Mouse (Mus musculus) adrenal gland (tissue): ENCODE data around the gene Sipa1.
"Not testable (repeated sequence)": the region's sequence is repeated elsewhere in the genome, so short reads cannot be mapped to it uniquely, and the experiment has no call there.

Source experiments
- intact Hi-C: fragments of 180-260 bp; cut with DNase I; formaldehyde crosslinking; loops from one replicate; pipeline ENCODE4 v1.15.1; 2025

The Sipa1 gene

DNA sequence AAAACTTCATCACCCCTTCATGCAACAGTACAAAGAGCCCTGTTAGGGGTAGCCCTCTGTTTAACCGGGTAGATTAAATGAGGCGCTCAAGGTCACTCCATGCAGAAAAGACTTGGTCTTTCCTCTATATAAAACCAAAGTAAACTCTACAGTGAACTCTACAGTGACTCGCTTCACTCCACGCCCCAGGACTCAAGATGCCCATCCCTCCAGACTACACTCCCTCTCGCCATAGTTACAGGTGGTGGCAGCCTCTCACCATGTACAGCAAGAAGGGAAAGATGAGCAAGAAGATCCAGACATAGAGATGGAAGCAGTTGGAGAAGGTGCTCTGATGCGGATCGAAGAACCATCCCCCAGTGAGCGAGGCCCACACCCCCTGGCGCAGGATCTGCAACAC, 24.2 kb upstream of the Sipa1 start:
- intact Hi-C loops: no loop called here

DNA sequence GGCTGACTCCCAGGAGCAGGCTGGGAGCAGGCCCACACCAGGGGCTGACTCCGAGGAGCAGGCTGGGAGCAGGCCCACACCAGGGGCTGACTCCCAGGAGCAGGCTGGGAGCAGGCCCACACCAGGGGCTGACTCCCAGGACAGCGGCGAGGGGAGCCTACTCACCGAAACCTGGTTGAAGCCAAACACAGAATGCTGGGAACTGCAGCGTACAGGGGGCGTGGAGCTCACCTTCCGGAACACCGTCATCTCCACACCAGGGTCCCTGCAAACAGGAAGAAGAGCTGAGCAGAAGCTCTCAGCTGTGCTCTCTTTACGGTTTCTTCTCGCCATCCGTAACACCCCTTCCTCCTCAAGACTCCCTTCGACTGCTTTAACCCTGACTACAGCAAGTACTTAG, 23.4 kb upstream of the Sipa1 start:
- intact Hi-C loops: not testable (repeated sequence)

DNA sequence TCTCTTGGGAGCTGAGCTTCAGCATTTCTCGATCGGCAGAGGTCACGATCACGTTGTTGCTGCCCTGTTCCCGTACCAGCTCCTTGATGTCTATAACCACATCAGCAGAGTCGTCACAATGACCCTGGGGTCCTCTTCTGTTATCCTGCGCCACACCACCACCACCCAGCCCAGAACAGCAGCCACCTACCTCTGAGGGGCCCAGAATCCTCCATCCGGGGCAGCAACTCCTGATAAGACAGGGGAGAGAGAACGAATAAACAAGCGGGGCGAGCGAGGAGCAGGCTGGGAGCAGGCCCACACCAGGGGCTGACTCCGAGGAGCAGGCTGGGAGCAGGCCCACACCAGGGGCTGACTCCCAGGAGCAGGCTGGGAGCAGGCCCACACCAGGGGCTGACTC, 22.9 kb upstream of the Sipa1 start:
- intact Hi-C loops: no loop called here

DNA sequence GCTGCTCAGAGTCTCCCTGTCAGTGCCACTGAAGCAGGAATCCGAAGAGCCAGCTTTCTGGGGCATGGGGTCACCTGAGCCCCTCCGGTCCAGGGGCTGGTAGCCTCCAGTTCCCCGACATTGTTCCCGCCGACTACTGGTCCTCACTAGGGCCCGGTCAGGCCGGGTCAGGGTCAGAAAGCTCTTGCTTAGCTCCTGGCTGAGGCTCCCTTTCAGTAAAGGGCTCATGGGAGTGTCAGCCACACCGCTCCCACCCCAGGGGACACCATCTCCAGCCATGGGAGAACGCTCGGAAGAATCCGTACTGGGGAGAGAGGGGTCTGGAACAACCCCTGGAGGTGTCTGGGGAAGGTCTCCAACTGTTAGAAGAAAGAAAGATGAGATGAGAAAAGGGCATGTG, 22.4 kb upstream of the Sipa1 start:
- intact Hi-C loops: no loop called here

DNA sequence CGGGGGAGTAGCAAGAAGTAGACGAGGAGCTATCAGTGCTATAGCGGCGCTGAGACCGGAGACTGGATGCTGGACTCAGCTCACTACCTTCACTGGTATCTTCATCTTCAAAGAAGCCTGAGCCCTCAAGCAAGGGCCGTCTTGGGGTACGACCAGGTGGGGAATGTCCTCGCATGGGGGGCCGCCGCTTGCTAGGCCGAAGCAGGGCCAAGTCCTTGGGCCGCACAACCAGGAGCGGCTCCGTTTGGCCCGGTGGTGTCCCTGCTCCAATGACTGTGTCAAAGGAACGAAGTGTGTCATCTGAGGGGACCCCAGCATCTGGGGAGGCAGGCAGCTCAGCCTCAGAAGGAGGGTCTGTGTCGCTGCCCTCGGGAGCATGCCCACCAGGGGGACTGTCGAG, 21.9 kb upstream of the Sipa1 start:
- intact Hi-C loops: no loop called here

DNA sequence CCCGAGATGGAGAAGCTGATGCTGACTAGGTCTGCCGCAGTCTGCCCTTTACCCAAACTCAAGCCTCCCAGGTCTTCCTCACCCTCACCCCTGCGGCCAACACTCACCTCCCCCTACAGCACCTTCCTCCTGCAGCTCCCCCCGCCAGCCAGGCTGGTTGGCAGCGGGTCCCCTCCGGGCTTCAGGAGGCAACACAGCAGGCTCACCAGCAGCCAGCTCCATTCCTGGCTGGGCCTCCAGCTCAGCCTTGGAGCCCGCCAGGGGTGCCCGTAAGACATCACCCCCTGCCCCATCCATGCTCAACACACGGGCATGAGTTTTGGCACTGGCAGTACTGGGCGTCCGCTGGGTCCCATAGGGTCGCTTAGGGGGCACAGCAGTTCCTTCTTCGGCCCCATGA, 21.5 kb upstream of the Sipa1 start:
- intact Hi-C loops: no loop called here

DNA sequence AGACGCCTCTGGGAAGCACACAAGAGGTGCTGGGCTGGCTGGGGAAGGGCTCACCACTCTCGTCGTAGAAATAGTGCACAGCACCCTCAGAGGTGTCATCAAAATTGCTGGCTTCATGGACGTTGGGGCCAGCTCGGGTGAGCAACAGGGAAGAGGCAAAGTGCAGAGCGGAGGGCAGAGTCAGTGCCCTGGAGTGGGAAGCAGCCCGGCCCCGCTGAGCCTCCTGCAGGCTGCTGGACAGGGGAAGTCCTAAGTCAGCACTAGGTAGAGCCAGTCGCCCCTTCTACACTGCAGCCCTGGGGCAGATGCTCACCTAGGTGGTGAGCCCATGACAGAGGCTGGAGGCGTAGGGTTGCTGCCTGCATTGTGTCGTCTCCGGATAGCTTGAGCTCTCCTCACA, 20.7 kb upstream of the Sipa1 start:
- intact Hi-C loops: no loop called here

DNA sequence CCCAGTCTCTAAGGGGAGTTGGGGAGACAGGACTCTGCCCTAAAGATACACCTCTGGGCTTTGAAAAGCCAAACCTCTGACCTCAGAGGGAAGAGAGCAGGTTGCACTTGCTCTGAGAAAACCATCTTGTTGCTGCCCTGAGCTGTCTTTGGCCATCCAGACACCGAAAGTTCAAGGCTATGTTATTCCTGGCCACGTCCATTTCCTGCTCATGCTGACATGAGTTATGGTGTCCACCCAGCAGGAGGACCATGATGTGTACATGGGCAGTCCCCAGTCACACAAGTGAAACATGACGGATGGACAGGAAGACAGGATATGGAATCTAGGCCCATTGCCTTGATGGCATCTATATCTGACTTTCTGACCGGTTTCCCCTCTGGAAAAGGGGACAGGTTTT, 16.9 kb upstream of the Sipa1 start:
- intact Hi-C loops: no loop called here

DNA sequence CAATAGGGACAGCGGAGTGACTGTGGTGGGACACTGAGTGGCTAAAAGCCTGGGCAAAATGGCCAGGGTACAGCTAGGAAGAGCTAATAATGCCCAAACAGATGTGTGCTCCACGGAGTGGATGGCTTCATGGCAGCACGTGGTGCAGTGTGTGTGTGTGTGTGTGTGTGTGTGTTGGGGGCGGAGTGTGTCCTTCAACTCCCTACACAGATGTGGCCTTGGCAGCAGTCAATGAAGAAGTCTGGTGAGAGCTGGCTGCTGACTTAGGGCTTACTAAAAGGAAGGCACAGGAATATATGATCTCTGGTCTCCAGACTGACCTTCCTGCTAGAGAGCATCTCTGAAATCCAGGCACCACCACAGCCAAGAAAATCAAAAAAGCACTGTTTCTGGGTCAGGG, 4.9 kb upstream of the Sipa1 start:
- intact Hi-C loops: no loop called here

DNA sequence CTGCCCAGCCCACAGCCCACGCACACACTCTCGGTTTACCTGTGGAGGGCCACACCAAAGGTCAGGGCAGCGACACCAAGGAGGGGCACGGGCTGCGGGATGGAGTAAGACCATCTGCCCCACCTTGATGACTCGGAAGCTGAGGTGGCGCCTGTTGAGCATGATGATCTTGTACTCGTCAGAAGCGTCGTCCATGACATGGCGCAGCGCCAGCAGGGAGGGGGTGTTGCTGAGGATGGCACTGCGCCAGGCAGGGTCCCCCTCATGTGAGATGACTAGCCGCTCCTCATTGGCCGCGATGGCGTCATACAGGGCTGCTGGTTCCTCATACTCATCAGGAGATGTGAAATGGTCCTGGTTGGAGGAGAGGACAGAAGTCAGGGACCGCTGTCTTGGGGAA, 2.9 kb upstream of the Sipa1 start:
- intact Hi-C loops: no loop called here

DNA sequence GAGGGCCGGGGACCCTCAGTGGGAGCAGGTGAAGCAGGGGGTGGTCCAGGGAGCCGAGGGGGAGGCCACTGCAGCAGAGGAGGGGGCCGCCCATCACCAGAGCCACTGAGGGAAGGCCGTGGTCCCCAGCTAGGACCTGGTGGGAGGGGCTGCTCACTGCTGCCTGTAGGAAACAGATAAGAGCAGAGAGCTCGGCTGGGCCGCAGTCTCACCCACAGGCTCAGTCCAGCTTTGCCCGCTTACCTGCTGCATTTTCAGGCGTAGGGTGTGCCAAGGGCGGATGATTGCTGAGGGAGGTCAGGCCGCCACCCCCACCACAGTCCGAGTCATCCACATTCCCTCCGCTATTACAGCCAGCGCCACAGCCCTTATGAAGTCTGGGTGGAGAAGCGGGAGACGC, 2.0 kb upstream of the Sipa1 start:
- intact Hi-C loops: no loop called here

DNA sequence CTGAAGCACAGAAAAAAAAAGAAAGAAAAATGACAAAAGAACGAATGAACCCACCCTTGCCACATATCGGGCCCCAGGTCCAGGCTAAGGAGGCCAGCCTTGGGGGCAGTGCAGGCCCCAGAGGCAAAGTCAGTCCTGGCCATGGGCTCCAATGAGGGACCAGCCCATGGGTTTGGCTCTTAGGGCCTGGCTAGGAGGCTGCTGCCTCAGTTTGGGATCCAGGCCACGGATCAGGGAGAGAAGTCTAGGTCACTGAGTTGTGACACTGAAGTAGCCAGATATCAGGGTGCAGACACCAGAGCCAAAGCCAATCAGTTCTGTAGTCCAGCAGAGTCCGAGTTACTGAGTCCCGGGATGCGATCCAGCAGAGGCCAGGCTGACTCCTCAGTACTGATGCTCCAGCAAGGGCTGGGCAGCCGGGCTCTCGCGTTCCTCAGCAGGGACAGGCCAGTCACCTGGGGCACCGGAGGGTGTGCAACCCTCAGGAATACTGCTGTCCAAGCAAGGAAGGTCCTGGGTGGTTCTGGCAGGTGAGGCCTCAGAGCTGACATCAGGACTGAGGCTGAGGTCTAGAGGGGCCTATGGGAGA, 1.3 kb upstream of the Sipa1 start:
- intact Hi-C loops: no loop called here

DNA sequence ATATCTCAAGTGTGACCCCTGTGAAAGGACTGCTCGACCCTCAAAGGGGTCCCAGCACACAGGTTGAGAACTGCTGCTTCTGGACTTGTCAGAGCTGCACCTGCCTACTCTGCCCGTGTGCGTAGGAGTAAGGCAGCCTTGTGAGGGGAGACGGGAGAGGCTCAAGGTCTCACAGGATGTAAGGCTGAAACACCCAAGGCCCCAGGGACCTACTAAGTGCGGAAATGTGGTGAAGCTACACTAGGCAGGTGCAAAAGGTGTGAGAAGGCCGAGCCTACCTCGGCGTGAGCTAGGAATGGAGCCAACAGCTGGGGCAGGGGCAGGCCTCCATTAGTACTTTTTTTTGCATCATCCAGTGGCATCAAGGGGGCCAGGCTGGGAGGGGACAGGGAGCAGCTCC, 1.2 kb downstream of the Sipa1 start:
- intact Hi-C loops: no loop called here

DNA sequence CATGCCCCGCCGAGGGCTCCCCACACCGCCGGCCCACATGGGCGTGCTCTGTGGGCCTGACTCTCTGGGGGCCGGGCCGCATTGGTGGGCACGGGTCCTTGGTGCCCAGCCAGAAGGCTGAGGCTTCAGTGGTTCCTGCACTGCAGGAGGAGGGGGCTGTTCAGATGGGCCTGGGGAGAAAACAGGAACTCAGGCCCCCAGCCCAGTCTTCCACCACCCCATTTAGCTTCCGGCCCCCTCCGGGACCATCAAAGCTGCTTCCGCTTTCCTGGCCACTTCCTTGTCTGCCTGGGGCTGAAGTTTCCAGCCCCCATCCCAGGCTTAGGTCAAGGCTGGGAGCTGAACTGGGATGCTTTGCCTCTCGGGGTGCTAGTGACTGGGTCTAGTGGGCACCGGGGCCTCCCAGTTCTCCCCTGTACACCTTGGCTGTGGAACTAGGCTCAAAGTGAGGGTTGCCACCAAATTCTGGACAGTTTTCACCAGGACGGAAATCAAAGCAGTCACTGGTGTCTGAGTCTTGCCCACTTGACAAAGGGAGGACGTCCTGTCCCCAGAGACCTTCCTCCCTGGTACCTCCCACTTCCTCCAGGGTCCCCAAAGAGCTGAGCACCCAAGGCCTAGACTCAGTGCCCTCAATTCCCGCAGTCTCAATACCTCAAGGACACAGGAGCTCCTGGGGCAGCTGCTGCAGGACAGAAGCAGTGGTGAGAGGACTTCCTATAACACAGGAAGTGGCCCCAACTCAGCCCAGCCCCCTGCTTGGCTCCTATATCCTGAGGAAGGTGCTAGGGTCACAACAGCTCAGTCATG, 2.4 kb downstream of the Sipa1 start:
- intact Hi-C loops: no loop called here

DNA sequence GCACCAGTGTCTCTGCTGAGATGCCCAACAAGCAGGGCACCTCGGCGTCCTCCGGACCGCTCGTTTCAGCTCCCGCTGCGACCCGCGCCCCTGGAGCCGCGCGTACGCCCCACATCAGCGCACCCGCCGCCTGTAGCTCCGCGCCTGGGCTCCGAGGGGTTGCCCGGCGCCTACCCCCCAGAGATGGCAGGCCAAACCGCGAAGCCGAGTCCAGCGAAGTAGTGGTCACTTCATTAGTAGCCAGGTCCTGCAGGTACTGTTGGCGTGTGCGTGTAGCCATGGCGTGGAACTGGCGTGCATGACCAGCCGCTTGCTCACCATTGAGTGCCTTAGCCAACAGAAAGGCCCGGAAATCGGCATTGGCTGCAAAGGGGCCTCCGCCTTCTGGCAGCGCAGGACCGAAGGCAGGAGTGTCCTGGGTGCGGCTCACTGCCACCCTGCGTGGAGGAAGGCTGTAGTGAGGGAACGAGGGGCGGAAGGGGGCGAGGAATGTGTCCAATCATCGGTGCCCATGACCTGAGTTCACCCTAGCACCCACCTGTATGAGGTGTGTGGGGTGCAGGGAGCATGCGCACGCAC, 8.7 kb downstream of the Sipa1 start:
- intact Hi-C loops: no loop called here

DNA sequence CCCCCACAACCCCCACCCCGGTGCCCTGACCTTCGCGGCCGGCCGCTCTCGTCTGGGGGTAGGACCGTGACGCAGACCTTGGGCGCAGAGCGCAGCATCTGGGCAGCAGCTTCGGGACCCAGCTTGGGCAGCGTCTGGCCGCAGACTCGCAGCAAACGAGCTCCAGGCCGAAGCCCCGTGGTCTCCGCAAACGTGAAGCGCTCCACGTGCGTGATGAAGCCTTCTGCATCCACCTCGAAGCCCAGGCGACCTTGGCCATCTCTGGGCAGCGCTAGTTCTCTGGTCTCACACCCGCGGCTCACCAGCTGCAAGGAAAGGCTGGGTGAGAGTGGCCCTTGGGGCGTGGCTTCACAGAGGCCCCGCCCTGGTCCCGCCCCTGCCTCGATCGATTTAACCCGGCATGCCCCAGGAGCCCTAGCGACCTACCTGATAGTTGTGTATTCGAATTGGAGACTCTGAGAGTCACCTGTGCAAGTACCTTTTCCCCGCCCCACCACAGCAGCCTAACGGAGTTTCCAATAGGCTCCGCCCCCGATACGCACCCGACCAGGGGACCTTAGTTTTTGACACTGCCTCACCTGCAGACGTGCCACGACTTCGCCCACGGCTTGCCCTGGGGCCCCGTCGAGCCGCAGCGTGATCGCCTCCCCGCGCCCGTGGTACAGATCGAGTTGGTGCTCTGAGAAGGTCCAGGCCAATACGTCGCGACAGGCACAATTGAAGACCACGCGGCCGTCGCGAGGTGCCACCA, 9.4 kb downstream of the Sipa1 start:
- intact Hi-C loops: no loop called here

DNA sequence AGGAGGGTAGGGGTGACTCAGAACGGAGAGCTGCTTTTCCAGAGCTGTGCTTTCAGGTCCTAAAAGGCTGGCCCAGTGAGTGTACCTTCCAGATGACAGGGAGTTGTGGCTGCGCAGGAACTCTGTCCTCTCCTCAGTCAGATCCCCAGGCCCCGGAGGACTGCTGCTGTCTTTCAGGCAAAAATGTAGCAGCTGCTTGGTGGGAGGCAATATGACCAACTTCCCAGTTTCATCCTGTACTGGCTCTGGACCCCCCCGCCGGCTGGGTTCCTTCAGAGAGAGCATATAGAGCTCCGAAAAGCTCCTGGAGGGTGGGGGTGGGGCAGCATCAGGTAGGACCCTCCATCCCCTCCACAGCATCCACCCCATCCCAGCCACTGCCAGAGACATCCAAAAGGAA, 10.9 kb downstream of the Sipa1 start:
- intact Hi-C loops: no loop called here

DNA sequence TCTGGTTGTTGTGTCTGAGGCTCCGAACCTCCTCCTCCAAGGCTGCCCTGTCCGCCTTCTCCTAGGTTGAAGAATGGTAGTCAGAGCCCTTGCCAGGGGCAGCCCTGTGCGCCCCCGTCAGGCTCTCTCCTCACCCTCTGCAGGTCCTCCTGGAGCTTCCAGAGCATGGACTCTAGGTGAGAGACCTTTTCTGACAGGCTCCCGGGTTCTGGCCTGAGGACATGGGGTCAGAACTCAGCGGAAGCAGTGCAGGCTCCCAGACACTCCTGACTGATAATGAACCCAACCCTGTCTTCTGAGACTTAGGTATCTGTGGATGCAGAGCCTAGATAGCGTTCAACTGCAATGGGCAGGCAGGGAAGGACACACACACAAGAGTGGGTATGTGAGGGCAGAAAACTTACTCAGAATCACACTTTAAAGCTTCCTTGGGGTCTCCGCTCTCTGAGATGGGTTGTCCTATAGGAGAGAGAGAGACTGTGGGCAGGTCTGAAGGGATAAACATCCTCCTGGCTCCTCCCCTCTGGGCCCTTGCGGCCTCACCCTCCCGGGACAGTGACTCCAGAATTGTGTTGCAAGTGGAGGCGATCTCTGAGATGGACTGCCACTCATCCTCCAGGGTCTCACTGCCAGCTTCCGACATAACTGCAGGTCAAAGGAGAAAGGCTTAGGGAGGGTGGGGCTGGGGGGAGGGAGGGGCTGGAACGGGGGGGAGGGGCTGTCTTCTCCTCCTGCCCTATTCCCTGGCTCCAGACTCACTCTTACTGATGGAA, 11.8 kb downstream of the Sipa1 start:
- intact Hi-C loops: no loop called here

DNA sequence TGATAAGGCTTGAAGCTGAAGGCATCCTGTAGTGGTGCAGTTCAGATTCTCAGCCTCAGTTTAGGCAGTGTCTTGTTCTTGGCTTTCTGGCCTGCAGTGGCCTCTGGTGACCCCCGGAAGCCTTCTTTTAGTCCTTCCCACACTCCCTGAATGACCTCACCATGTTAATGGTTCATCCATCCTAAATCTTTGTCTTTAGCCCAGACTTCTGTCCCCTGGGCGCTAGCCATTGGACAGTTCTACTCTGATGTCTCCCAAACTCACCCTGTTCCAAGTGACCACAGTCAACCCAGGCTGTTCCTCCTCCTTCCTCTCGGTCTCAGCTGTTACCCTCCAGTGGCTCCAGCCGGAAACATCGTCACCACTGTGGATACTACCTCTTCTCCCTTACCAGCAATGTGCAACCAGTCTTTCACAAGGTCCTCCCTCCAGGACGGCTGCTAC, 14.2 kb downstream of the Sipa1 start:
- intact Hi-C loops: loop anchor here (5.0 kb wide), 1 partner anchor 128 kb away; no protein-coding TSS in a partner anchor

DNA sequence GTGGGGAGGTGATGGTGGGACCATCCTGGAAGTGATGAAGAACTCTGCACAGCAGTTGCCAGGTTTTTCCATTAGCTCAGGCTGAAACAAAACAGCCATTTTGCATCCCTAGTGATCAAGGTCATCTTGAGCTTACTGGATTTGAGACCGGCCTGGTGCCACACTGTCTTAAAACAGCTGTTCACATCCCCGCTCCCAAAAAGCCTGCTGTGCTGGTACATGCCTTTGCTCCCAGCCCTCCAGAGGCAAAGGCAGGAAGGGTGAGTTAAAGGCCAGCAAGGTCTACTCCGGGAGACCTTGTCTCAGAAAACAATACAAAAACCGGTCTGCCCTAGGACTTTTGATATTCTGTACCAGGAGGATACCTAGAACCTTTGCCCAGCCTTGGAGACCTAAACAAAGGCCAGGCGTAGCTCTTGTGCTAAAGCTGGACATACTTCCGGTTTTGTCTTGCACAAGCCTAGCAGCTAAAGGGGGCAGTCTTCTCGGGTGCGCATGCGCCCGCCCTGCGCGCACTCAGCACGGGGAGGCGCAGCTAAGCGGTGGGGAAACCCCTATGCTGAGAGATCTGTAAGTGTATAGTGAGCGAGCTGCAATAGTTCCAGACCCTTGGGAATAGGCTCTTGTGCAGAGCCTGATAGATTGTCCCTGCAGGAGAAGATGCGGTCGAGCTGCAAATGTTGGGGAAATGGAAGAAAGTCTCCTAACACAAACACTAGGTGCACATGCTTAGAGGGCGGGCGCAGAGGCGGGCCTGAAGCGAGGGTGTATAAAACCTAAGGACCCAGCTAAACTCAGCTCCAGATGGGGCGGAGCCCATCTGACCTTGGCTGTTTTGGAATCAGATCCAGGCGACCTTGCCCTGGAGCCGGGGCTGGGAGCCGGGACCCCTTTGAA, 14.9 kb downstream of the Sipa1 start:
- intact Hi-C loops: loop anchor here (5.0 kb wide), 1 partner anchor 129 kb away; no protein-coding TSS in a partner anchor
